Mouse (Mus musculus): ENCODE measurements around the gene Gins2.
A peak's percentile ranks its signal among the peaks of the same experiment; 100 is the strongest.

Gene Gins2

GRCm38 (mm10) chr8:120565151-120565711 lies 23.9 kb downstream of the Gins2 start:
- DNase-seq (ENCODE audit: low read depth, low spot score) = no peak

- DNase-seq (ENCODE audit: low read depth, low spot score) = peak; percentile 46
Measured at GRCm38 (mm10) chr8:120563851-120564837, 25.0 kb downstream of the Gins2 start.

GRCm38 (mm10) chr8:120563348-120563724 lies 25.8 kb downstream of the Gins2 start:
- DNase-seq (ENCODE audit: low read depth, low spot score) = no peak

GRCm38 (mm10) chr8:120562680-120563347 lies 26.3 kb downstream of the Gins2 start:
- DNase-seq (ENCODE audit: low read depth, low spot score) = no peak

GRCm38 (mm10) chr8:120561539-120562435 lies 27.3 kb downstream of the Gins2 start:
- DNase-seq (ENCODE audit: low read depth, low spot score) = no peak

- DNase-seq (ENCODE audit: low read depth, low spot score) = no peak
Measured at GRCm38 (mm10) chr8:120560535-120560934, 28.6 kb downstream of the Gins2 start.

GRCm38 (mm10) chr8:120559654-120560053 lies 29.4 kb downstream of the Gins2 start:
- DNase-seq (ENCODE audit: low read depth, low spot score) = no peak

- DNase-seq (ENCODE audit: low read depth, low spot score) = no peak
Measured at GRCm38 (mm10) chr8:120558162-120558561, 30.9 kb downstream of the Gins2 start.

- DNase-seq (ENCODE audit: low read depth, low spot score) = no peak
Measured at GRCm38 (mm10) chr8:120557170-120557965, 31.7 kb downstream of the Gins2 start.

- DNase-seq (ENCODE audit: low read depth, low spot score) = no peak
Measured at GRCm38 (mm10) chr8:120556198-120556892, 32.8 kb downstream of the Gins2 start.

- DNase-seq (ENCODE audit: low read depth, low spot score) = no peak
Measured at GRCm38 (mm10) chr8:120554466-120555039, 34.6 kb downstream of the Gins2 start.

GRCm38 (mm10) chr8:120553441-120554123 lies 35.5 kb downstream of the Gins2 start:
- DNase-seq (ENCODE audit: low read depth, low spot score) = no peak

GRCm38 (mm10) chr8:120552509-120552908 lies 36.6 kb downstream of the Gins2 start:
- DNase-seq (ENCODE audit: low read depth, low spot score) = no peak

GRCm38 (mm10) chr8:120551677-120551980 lies 37.5 kb downstream of the Gins2 start:
- no peak for DNase-seq (ENCODE audit: low read depth, low spot score)

GRCm38 (mm10) chr8:120550937-120551676 lies 38.0 kb downstream of the Gins2 start:
- no peak for DNase-seq (ENCODE audit: low read depth, low spot score)

- DNase-seq (ENCODE audit: low read depth, low spot score) = no peak
Measured at GRCm38 (mm10) chr8:120550430-120550829, 38.7 kb downstream of the Gins2 start.

- no peak for DNase-seq (ENCODE audit: low read depth, low spot score)
Measured at GRCm38 (mm10) chr8:120549922-120550321, 39.2 kb downstream of the Gins2 start.

GRCm38 (mm10) chr8:120549321-120549921 lies 39.7 kb downstream of the Gins2 start:
- no peak for DNase-seq (ENCODE audit: low read depth, low spot score)
